Mouse (Mus musculus) spleen, postnatal 4 days (tissue): ENCODE results near the gene Fez2.

Source experiments
- DNase-seq, 2 experiments: peaks; one replicate each; pipeline ENCODE4 v3.0.0; 2022; ENCODE audit warnings: low spot score in 2 of 2

Gene Fez2

DNA sequence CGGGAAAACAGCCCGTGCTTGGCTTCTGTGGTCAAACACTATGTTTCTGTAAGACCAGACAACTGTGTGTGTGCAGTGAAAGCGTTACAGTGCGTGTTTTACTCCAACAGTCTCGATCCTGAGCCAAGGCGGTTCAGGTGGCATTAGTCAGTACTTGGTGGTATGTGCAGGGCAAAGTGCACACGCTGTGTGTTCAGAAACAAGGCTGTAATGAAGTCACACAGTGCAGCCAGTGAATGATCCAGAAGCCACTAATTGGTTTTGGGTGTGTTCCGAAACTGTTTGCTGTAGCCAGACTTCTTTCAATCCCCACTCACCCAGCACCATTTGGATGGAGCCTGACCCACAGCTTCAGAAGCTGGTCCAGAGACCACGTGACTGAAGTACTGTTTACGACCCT, 9.6 kb downstream of the Fez2 start:
- no peak for DNase-seq

DNA sequence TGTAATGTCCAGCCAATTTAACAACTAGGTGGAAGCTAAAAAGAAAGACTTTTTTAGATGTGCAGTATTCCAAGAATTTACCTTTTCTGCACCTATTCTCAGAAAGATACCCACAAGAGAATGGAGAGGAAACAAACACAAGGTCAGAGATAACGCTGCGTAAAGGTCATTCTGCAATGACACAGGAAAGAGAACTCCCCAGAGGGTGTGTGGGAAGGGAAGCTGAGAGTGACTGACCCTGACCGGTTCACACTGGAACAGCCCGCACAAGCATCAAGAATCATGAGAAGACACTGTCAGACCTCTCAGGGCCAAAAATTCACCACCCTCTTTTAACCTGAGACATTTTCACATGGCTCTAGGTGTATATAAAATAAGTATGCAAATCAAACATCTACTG, 10.4 kb downstream of the Fez2 start:
- no peak for DNase-seq

DNA sequence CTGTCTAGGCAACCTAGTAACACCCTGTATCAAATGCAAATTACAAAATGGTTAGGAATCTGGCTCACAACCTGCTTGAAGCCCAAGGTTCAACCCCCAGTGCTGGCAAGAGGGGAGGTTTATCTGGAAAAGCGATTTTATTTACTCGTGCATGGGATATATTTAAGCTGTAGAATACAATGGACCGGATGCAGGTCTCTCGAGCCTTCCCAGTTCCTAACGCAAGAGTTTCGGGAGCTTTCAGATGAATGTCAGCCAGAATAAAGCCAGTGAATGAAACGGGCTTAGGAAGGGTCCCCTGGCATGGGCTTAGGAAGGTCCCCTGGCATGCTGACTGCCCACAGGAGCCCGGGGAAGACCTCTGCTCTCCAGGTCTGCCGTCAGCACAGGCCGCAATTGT, 11.1 kb downstream of the Fez2 start:
- DNase-seq = no peak

DNA sequence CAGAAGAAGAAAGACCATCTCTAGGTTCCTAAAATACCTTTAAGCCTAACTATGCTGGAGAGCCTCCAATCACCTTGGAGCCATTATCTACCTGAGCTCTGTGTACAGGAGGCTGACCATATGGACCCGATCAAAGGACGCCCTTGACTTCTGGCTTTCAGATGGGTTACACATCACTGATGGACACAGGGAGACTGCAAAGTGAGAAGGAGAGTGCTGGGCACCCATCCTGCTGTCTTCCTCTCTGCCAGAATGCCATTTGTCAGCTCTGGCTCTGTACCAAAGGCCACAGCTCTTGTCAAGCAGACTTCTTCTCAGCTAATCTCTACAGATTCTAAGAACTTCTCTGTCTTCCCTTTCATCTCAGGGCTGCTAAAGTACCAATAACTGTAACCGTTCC, 12.6 kb downstream of the Fez2 start:
- DNase-seq = no peak

DNA sequence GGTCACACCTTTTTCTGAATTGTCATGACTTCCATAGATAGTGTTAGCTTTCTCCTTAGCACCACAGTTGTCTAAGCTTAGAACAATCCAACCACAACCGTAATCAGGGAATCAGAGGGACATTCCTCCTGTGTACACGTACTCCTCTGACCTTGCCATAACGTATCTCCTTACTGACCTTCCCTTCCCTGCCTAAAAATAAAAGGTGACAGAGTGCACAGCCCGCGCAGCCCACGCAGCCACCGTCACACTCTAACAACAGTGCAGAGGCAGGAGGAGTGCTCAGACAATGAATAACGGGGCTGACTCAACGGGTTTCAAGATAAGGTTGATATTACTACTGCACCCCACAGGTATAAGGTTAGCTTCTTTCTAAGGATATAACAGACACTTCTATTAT, 14.1 kb downstream of the Fez2 start:
- no peak for DNase-seq

DNA sequence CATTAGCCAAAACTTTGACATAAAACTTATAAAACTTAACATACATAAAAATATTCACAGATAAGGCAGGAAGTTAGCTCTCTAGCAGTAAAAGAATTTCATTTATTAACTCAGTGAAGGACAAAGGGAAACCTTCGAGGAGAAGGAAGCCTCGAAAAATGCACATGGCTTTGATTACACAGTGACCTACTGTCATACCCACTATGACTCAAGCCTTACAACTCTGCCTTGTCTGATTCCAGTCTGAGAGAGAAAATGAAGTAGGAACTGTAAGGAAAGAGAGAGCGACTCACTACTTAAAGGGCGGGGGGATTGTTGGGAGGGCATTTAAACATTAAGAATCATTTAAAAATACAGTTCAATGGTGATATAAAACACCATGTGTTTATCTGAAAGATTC, 14.7 kb downstream of the Fez2 start:
- DNase-seq = no peak

DNA sequence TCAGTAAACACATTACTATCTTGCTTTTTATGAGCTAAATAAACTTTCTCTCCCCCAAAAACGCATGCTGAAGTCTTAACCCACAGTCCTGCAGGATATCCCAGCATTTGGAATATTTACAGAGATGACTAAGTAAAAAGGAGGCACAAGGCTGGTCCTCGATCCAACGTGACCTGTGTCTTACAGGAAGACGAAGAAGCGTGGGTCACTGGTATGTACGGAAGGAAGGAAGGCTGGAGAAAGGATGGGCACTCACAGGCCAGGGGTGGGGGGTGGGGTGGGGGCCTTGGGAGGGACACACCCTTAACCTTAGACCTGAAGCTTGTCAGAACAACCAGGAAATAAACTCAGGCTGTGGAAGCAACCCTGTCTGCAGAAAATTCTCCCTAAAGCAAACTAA, 15.8 kb downstream of the Fez2 start:
- DNase-seq = no peak

DNA sequence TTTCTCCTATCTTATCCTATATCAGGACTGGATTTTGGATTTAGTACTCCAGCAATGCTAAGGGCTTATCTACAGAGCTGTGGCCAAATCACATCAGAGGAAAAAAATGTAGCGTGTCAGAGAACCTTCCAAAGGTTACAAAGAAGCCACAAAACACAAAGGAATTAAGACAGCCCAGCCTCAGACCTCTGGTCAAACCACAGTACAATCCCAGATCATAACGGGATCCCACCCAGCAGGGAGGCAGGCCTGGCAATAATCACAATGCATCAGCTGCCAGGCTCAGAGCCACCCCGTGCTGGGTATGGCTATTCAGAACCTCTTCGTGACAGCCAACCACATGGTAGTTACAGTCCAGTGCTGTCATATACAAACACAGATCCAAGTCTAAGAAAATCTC, 16.2 kb downstream of the Fez2 start:
- DNase-seq = no peak

DNA sequence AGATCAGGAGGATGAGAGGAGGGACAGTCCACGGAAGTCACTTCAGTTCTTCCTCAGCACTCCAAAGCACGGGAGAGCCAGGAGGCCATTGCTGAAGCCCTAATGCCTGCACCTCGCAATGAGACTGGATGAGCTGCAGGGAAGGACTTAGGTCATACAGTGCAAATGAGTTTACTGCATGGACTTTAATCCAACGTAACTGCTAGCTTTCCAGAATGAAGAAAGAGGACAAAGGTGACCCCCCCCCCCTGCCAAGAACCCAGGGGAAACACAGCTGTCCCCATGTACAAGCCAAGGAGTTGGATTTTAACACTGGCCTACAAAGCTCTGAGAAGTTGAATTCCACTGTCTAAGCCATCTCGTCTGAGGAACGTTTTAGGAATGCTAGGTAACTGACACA, 16.6 kb downstream of the Fez2 start:
- no peak for DNase-seq

DNA sequence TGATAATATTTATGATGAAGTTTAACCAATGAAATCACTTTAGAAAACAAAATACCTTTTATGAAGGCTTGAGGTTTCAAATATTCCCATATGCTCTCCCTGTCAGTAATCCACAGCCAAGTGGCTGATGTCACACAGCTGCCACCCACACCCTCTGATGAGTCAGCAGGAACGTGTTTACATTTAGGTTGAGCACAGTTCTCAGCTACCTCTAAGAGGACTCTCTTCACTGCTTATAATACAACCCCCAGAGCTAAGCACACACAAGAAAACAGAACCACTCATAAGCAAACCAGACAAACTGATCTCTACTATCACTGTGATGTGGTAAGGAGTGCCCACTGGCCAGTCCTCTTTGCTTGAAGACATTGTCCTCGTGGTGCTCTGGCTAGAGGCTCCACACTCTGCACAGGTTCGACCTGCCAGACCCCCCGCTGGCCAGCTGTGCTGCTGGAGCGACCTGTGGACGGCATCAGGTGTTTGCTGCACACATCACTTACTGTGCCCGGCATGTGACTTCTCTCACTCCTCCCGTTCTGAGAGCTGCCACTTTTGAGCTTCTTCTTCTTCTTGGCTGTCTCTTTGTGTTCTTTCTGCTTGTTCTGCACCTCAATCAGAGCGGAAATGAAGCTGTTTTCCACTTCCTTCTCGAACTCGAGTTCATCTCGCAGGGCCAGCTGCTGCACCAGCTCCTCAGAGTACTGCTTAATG, 17.7 kb downstream of the Fez2 start:
- no peak for DNase-seq

DNA sequence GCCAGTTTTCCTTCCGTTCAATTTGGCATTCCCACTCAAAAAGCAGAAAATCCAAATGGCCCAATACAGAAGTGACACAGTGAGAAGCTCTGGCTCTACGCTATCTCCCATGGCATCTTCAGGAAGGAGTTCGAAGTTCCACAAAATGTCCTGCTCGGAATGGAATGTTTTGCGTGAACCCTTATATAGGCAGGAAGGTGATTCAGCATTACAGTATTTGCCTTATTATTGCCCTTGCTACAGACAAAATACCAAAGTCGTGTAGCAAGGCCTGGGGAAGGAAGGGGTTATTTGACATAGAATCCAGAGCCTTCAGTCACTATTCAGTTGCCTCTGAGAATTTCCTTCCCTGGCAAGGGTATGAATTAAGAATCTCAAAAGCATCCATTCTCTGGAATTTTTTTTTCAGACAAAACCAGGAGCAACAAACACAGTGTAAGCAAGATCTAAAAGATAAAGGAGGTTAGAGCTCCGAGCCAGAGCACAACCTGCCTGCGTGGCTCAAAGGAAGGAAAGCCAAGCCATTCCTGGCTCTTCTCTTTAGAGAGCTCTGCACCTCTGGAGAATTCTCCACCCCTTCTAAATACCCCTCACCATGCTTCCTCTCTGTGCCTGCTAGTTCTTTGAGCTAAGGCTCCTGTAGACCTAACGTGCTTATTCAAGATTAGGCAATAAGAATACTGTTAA, 25.4 kb downstream of the Fez2 start:
- no peak for DNase-seq

DNA sequence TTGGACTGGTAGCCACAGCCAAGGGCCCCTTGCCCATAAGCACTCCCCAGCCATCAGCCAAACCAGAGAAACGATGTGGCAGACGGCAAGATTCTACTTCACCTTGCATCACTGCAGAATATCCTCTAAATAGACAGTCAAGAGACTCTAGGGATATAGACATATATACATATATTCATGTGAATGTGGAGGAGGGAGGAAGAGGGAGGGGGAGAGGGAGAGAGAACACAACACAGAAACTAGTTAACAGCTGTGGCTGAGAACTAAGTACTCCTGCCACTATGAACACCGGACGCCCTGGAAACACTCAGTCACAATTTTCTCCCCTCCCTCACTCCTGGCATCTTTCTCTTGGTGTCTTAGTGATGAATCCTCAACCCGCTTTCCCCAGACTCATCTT, 28.4 kb downstream of the Fez2 start:
- no peak for DNase-seq

DNA sequence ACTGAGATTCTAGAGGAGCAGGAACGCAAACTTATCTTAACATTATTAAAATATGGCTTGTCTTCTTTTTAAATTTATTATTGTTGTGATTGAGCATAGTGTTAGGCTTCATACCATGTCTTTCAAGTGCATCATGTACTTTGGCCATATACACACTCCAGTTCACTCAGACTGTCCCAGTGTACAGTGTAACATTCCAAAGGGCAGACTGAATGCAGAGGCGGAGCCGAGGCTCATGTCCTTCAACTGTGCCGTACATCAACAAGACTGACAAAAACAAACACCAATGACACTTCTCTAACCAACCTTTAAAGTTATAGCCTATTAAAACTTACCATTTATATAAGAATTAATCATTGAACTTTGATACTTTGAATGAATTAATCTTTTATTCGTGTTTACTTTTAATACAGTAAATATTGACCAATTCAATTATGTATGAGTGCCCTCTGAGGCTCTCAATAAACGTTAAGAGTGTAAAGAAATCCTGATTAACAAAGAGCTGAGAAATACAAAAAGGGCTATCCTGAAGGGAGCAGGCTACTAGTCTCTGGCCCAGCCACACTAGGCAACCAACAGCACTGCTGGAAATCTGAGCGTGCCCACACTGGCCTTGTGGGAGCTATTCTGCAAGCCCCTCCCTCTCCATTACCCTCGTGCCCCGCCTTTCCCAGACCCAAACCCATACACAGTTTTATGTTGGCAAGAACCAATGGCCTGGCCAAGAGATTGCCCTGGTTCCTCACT, 29.7 kb downstream of the Fez2 start:
- no peak for DNase-seq

DNA sequence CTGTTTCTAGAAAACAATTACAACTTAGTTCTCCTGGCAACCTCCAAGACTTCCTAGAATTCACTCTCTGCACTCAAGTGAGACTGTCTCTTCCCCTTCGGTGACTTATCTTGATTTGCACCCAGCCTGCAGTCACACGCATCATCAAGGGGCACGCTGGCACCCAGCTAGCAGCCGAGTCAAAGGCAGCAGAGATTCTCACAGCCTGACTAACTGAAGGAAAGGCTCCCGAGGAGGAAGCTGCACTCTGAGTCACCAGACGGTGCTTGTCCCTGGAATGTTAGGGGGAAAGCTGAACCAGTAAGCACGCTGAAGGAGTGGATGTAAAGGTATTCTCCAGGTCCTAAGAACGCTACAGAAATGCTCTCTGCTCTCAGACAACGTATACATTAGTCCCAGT, 30.3 kb downstream of the Fez2 start:
- no peak for DNase-seq

DNA sequence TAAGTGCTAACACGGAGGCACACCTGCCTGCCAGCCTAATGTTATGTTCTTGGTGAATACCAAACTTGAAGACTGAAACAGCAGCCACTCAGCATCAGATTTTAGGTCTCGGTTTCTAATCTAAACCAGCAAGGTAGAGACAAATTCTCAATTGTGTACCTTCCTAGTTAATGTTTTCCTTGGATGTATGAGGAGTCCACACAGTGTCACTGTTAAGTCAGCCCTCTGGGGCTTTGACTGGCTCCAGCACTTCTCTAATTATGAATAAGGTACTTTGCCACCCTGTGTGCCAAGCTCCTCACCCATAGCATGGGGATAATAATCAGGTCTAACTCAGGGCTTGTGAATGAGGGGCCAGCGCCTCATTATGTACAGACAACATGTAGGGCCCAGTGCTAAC, 35.6 kb downstream of the Fez2 start:
- no peak for DNase-seq

DNA sequence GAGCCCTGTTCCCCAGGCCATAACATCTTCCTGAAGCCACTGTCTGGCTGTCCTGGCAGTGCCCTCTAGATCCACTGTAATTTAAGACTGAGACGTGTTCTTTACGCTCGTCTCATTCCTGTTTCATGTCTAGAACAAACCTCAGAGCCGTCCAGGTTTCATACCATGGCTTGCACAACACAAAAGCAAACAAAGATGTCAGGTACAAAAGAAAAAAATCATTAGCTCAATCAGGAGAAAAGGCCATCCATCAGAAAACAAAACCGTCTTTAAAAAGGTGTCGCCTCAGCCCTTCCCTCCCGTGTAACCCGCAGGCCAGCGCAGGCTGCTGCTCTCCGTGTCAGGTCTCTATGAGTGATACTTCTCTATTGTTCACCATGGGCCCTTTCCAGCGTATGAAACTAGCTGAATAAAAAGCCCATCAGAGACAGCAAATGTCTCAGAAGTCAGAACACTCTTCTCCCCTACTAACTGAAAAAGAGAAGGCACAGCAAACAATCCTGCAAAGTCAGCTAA, 38.2 kb downstream of the Fez2 start:
- DNase-seq = no peak

DNA sequence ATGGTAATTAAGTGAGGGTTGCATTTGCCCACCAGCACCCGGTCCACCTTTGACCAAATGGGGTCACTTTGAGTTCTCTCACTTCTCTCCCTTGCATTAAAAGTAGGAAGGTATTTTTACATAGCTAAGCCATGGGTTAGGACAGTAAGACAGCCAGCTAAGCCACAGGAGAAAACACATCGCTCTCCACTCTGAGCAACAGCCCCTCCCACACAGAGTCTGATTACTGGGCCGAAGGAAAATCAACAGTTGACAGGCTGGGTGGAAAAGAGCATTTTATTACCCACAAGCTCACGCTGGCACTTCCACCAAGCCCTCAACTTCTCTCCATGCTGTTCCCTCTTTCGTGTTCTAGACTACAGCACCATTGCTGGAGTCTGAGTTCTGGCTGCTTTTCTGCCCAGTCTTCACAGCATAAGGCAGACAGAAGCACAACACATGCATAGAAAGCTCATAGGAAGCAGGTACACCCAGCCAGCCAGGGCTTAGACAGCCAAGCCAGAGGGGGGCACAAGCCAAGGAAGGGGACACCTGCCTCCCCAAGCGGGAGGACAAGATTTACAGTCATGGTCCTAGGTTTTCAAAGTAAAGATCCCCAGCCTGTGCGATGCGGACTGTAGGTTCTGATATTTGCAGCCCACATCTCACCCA, 38.7 kb downstream of the Fez2 start:
- DNase-seq = no peak

DNA sequence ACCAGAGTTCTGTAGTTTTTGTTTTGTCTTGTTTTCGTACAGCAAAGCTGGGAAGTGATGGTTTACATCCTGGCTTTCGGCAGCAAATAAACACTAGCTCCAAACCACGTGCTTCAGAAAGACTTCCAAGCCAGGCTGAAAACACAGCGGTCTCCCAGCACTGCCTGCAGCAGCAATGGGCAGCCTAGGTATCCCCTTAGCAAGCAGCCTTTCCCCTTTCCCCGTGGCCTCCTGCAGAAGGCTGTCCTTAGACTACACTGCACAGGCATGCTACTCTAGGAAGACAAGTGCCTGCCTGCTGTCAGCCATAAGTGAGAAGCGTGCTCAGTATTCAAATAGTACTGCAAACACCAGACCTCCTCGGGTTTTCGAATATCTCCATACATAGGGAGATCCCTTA, 41.4 kb downstream of the Fez2 start:
- no peak for DNase-seq

DNA sequence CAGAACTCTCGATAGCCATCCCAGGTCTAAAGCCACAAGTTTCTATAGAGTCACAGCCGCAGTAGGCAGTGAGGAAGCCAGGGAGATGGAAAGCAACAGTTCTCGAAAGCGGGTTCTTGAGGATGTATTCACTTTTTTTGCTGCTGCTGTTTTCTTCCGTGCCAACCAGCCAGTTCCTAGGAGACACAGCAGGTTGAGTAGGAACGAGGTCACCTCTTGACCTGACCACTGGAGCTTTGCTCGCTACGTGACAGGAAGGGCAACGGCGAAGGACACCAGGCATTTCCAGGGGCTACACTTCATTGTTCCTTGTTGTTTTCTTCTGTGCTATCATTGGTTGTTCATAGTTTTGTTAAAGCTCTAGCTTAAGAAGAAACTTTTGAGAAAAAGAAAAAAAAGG, 43.2 kb downstream of the Fez2 start:
- no peak for DNase-seq

DNA sequence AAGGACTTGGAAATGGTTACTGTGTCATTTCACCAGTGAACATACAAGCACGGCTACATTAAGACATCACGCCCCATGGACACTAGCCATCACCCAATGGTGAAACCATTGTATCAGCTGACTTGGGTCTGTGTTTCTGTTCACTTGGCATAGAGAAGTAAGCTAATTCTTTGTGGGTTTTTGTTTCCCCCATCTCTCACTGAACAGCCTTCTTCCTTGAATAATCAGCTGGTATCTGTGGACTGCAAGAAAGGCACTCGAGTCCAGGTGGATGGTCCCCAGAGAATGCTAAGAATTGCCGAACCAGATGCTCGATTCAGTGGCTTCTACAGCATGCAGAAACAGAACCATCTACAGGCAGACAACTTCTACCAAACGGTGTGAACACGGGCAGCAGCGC, 44.1 kb downstream of the Fez2 start:
- no peak for DNase-seq

DNA sequence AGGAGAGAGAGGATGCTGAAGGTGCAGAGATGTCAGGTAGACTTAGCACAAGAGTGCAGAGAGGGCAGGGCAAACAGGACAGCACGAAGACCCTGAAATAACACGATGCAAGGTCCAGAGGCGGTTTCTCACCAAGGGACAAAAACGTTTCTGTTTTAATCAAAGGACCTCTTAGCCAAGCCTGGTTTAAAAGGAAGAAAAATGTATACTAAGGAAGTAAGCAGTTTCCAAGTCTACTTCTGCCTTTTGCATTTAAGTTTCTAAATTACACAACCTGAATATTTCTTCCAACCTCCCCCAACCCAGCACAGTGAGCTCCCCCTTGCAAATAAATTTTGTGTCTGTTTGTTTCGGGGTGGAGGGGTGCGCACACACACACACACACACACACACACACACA, 44.8 kb downstream of the Fez2 start:
- DNase-seq = no peak

DNA sequence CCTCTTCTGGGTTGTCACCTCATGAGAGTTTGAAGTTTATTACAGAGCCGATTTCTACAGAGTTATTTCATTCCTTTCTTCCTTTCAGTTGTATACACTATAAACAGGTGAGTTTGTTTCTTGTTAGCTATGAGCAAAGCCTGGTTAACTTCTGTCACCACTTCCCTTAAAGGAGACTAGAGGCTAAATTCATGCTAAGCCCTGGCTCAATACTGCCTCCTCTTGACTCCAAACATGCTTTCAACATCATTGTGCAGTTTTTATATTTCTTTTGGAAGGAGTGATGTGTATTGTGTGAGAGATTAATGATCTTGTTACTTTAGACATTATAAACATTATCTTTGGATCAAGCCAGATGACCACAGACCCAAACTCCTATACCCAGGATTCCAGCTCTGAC, 47.5 kb downstream of the Fez2 start:
- DNase-seq = no peak
